Mouse (Mus musculus) B cell, adult (primary cell): Measurements from ENCODE around the gene Lgals7. TPM values are rescaled to one million over a fixed set of nuclear protein-coding genes. Genes with fewer than 3 reads are reported as not detected.

Experiments
- total RNA-seq: library from RNA; stranded (reverse); gene quantifications from 4 replicates; pipeline ENCODE4 v1.2.4, GENCODE M21; 2023; ENCODE audit not compliant: inconsistent age

Gene Lgals7
- total RNA-seq = not detected in 4 replicates

DNA sequence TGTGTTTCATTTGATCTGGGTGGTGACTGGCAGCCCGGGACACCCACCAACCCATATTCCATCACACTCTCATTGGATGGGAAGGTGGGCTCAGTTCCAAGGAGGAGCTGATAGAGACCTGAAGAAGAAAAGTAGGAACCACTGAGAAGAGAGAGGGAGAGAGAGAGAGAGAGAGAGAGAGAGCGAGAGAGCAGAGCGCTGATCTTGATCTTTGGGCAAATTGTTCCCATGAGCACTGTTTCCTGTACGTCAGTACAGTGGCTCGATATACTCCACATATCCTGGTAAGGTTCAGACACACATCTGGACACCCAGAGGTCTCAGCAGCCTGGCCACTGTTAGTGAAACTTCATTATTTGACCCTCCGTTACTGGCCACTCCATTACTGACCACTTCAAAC lies at the start of gene Lgals7:
Lgals7 (plus strand) TSS at position 314 of the 400 bp plus-strand sequence.

DNA sequence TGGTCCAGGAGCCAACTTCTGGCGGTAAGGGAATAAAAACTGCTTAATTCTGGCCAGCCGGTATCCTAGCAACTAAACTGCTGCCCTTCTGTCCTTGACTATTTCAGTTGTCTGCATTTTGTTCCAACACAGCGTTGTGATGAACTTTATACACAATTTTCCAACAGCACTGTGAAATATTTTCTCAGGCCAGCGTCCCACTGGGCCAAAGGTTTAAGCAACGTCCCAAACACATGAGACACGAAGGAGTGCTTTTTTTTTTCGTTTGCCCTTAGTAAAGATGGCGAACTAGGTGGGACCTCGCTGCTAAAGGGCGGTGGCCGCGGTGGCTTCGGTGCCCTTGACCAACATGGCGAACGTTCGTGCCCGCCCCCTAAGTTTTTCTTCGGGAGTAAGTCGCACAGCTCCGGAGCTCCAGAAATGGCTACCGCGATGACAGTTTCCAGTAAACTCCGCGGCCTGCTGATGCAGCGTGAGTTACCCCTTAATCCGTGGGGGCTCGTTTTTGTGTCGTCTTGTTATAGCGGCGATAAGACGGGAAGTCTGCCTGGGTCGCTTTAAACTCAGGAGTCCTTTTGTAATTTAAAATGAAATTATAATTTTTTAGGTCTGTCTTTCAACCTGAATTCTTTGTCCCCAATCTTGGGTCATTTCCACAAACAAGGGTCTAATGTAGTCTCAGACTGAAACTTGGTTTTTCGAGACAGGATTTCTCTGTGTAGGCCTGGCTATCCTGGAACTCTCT lies 38.5 kb upstream of the Lgals7 start, which contains the start of gene Ech1:
Ech1 (plus strand) TSS at position 277 of the 745 bp plus-strand sequence.

DNA sequence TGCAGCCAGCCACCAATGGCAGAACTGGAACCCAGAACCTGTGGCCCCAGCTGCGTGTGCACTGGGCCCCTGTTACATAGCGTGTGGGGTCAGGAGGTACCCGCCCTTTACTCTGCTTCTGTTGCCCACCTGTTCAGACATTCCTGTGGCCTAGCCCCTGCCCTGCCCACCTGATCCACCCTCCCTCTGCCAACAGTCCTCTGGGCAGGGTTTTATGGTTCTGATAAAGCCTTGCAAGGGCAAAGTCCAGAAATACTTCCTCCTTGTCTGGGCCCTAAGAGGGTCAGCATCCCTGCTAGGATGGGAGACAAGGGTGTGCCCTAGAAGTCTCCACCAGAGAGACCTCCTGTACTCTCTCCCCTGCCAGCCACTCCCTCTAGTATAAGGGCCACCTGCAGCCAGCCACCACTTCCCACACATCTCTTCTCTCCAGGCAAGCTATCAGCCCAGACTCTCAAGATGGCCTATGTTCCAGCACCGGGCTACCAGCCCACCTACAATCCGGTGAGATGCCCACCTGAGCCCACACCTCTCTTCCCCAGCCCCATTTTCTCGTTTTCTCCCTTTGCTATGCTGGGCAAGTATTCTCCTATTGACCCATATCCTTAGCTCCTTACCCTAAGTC lies 29.8 kb upstream of the Lgals7 start, which contains the start of gene Lgals4:
Lgals4 (plus strand) TSS at position 132 of the 625 bp plus-strand sequence.

DNA sequence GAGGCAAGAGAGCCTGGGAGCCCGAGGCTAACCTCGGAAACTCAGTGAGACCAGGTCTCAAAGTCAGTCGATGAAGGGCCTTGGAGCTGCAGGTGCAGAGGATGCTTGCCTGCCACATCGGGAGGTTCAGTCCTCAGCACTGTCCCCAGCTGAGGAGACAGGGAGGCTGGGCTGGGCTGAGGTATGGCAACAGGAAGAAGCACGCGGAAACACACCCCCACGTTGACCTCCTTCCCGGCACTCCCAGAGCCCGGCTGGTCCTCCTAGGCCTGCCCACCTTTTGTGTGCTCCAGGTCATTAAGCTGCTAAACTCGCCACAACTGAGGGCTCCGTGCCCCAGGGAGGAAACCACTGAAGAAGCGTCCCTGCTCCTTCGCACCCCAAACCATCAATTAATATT lies 17.5 kb downstream of the Lgals7 start, which contains the start of gene Capn12:
Capn12 (plus strand) TSS at position 224 of the 400 bp plus-strand sequence.

Other genes starting within 250 kb of the Lgals7 start
- gene Acp7, start 232.5 kb upstream of the Lgals7 start, total RNA-seq = not detected in 4 replicates
- 0.35 to 0.84 TPM in 2 of 4 replicates, not detected in the others for gene Fbxo27, start 171.0 kb upstream of the Lgals7 start, total RNA-seq
- 0.67 to 2.4 TPM (median 1.3 TPM) in 4 replicates for gene Fbxo17, start 147.0 kb upstream of the Lgals7 start, total RNA-seq
- gene Mrps12, start 122.0 kb upstream of the Lgals7 start, total RNA-seq = 21.2 to 31.8 TPM (median 24.8 TPM) in 4 replicates
- 15.6 to 20.5 TPM (median 18.9 TPM) in 4 replicates for gene Sars2, start 121.9 kb upstream of the Lgals7 start, total RNA-seq
- not detected in 4 replicates for gene Ccer2, start 107.7 kb upstream of the Lgals7 start, total RNA-seq
- gene Sirt2, start 97.1 kb upstream of the Lgals7 start, total RNA-seq = 82.0 to 92.0 TPM (median 86.4 TPM) in 4 replicates
- 75.7 to 91.7 TPM (median 83.5 TPM) in 4 replicates for gene Nfkbib, start 96.3 kb upstream of the Lgals7 start, total RNA-seq
- 6.2 to 13.3 TPM (median 9.2 TPM) in 4 replicates for gene Rinl, start 74.9 kb upstream of the Lgals7 start, total RNA-seq
- gene Hnrnpl, start 55.3 kb upstream of the Lgals7 start, total RNA-seq = 570 to 678 TPM (median 611 TPM) in 4 replicates
- 52.7 to 55.3 TPM (median 53.9 TPM) in 4 replicates for gene Ech1, start 38.6 kb upstream of the Lgals7 start, total RNA-seq
- gene Lgals4, start 30.0 kb upstream of the Lgals7 start, total RNA-seq = 9.5 to 18.0 TPM (median 13.3 TPM) in 4 replicates
- gene Capn12, start 17.6 kb downstream of the Lgals7 start, total RNA-seq = 0.15 TPM in 1 of 4 replicates, not detected in the others
- gene Actn4, start 98.5 kb downstream of the Lgals7 start, total RNA-seq = 120 to 137 TPM (median 132 TPM) in 4 replicates
- gene Eif3k, start 118.0 kb downstream of the Lgals7 start, total RNA-seq = 261 to 296 TPM (median 278 TPM) in 4 replicates
- gene Map4k1, start 118.2 kb downstream of the Lgals7 start, total RNA-seq = 348 to 381 TPM (median 367 TPM) in 4 replicates